Mouse (Mus musculus): ENCODE data around the gene Zfp462.
"Not testable (repeated sequence)": the region's sequence is repeated elsewhere in the genome, so short reads cannot be mapped to it uniquely, and the experiment has no call there.

Gene Zfp462

GRCm38 (mm10) chr4:54953657-54954395 lies 9.0 kb downstream of the Zfp462 start:
- DNase-seq, result no peak

GRCm38 (mm10) chr4:54954455-54954854 lies 9.6 kb downstream of the Zfp462 start:
- no peak for DNase-seq

GRCm38 (mm10) chr4:54960776-54961175 lies 15.9 kb downstream of the Zfp462 start:
- no peak for DNase-seq

GRCm38 (mm10) chr4:54962141-54962540 lies 17.3 kb downstream of the Zfp462 start:
- DNase-seq, result no peak

GRCm38 (mm10) chr4:54963551-54963950 lies 18.7 kb downstream of the Zfp462 start:
- DNase-seq, result no peak

GRCm38 (mm10) chr4:54965169-54965695 lies 20.4 kb downstream of the Zfp462 start:
- DNase-seq, result no peak

GRCm38 (mm10) chr4:54966161-54966806 lies 21.4 kb downstream of the Zfp462 start:
- peak; percentile 25 for DNase-seq

- DNase-seq, result no peak
Observed at GRCm38 (mm10) chr4:54967166-54967565, 22.3 kb downstream of the Zfp462 start.

- DNase-seq, result no peak
Observed at GRCm38 (mm10) chr4:54967721-54968120, 22.9 kb downstream of the Zfp462 start.

- DNase-seq, result no peak
Observed at GRCm38 (mm10) chr4:54969671-54970295, 24.9 kb downstream of the Zfp462 start.

- no peak for DNase-seq
Observed at GRCm38 (mm10) chr4:54971386-54971785, 26.5 kb downstream of the Zfp462 start.

GRCm38 (mm10) chr4:54972096-54972495 lies 27.2 kb downstream of the Zfp462 start:
- DNase-seq, result no peak

- no peak for DNase-seq
Observed at GRCm38 (mm10) chr4:54972827-54973560, 28.1 kb downstream of the Zfp462 start.

GRCm38 (mm10) chr4:54979771-54980472 lies 35.1 kb downstream of the Zfp462 start:
- DNase-seq, result no peak

GRCm38 (mm10) chr4:54984502-54984901 lies 39.7 kb downstream of the Zfp462 start:
- no peak for DNase-seq

- DNase-seq, result no peak
Observed at GRCm38 (mm10) chr4:54986671-54987070, 41.8 kb downstream of the Zfp462 start.

GRCm38 (mm10) chr4:54987256-54987655 lies 42.4 kb downstream of the Zfp462 start:
- no peak for DNase-seq

- no peak for DNase-seq
Observed at GRCm38 (mm10) chr4:54987926-54988325, 43.1 kb downstream of the Zfp462 start.

GRCm38 (mm10) chr4:54991973-54992372 lies 47.1 kb downstream of the Zfp462 start:
- no peak for DNase-seq

- not testable (repeated sequence) for DNase-seq
Observed at GRCm38 (mm10) chr4:54993001-54993400, 48.2 kb downstream of the Zfp462 start.

GRCm38 (mm10) chr4:54995258-54995657 lies 50.4 kb downstream of the Zfp462 start:
- no peak for DNase-seq

- DNase-seq, result no peak
Observed at GRCm38 (mm10) chr4:54996064-54996463, 51.2 kb downstream of the Zfp462 start.
